Mouse (Mus musculus): Measurements from ENCODE around the gene Zzef1. TPM values are rescaled to one million over a fixed set of nuclear protein-coding genes. Genes with fewer than 3 reads are reported as not detected.

Gene Zzef1
- polyA plus RNA-seq, 1 experiment: 25.8 TPM

GRCm38 (mm10) chr11:72960723-72961071, 164.7 kb downstream of the Zzef1 start:
- Histone ChIP-seq H3K27ac (ENCODE audit: insufficient read depth, low read depth, low read length) (no peak overlapping the region), H3K4me3 (ENCODE audit: insufficient read depth, low read length) (peak overlapping the region; percentile 64), H3K4me1 (ENCODE audit: control insufficient read depth, insufficient read depth, low read length) (peaks cover 20% of the 10 kb centered on the region)
- TF ChIP-seq CTCF (IDR thresholded peaks at IDR 0.05; ENCODE audit: low read depth, low read length) (no peak), POLR2A (IDR thresholded peaks at IDR 0.05; ENCODE audit: borderline replicate concordance, low read depth, low read length) (no peak)

- peak within 1 kb of the TSS; percentile 64 for H3K4me3 ChIP-seq (ENCODE audit: insufficient read depth, low read length)
- H3K4me1 ChIP-seq (ENCODE audit: control insufficient read depth, insufficient read depth, low read length): peaks cover 20% of the 10 kb centered on the region
- TF ChIP-seq POLR2A (IDR thresholded peaks at IDR 0.05; ENCODE audit: borderline replicate concordance, low read depth, low read length) (0 out of 2 replicates have a peak, but pooled peaks have one; percentile 2), CTCF (IDR thresholded peaks at IDR 0.05; ENCODE audit: low read depth, low read length) (no peak)
- no peak within 1 kb of the TSS for H3K27ac ChIP-seq (ENCODE audit: insufficient read depth, low read depth, low read length)
Observed at GRCm38 (mm10) chr11:72961072-72961980, 165.3 kb downstream of the Zzef1 start, which contains the start of gene Atp2a3. Atp2a3 (plus strand) TSS chr11:72961169.

- peaks cover 16% of the 10 kb centered on the region for H3K4me1 ChIP-seq (ENCODE audit: control insufficient read depth, insufficient read depth, low read length)
- no peak overlapping the region for H3K4me3 ChIP-seq (ENCODE audit: insufficient read depth, low read length)
- no peak overlapping the region for H3K27ac ChIP-seq (ENCODE audit: insufficient read depth, low read depth, low read length)
- TF ChIP-seq POLR2A (IDR thresholded peaks at IDR 0.05; ENCODE audit: borderline replicate concordance, low read depth, low read length) (no peak), CTCF (IDR thresholded peaks at IDR 0.05; ENCODE audit: low read depth, low read length) (no peak)
Observed at GRCm38 (mm10) chr11:72962378-72962777, 166.4 kb downstream of the Zzef1 start.

- no peak overlapping the region for H3K27ac ChIP-seq (ENCODE audit: insufficient read depth, low read depth, low read length)
- no peak overlapping the region for H3K4me3 ChIP-seq (ENCODE audit: insufficient read depth, low read length)
- peaks cover 10% of the 10 kb centered on the region for H3K4me1 ChIP-seq (ENCODE audit: control insufficient read depth, insufficient read depth, low read length)
- no peak for TF ChIP-seq CTCF (IDR thresholded peaks at IDR 0.05; ENCODE audit: low read depth, low read length)
- no peak for TF ChIP-seq POLR2A (IDR thresholded peaks at IDR 0.05; ENCODE audit: borderline replicate concordance, low read depth, low read length)
Observed at GRCm38 (mm10) chr11:72963058-72963788, 167.2 kb downstream of the Zzef1 start.

- Histone ChIP-seq H3K27ac (ENCODE audit: insufficient read depth, low read depth, low read length) (no peak overlapping the region), H3K4me1 (ENCODE audit: control insufficient read depth, insufficient read depth, low read length) (peaks cover 10% of the 10 kb centered on the region), H3K4me3 (ENCODE audit: insufficient read depth, low read length) (no peak overlapping the region)
- TF ChIP-seq POLR2A (IDR thresholded peaks at IDR 0.05; ENCODE audit: borderline replicate concordance, low read depth, low read length): no peak
- no peak for TF ChIP-seq CTCF (IDR thresholded peaks at IDR 0.05; ENCODE audit: low read depth, low read length)
Observed at GRCm38 (mm10) chr11:72963789-72964294, 167.8 kb downstream of the Zzef1 start.

- Histone ChIP-seq H3K4me3 (ENCODE audit: insufficient read depth, low read length) (no peak overlapping the region), H3K4me1 (ENCODE audit: control insufficient read depth, insufficient read depth, low read length) (no peaks in the 10 kb centered on the region), H3K27ac (ENCODE audit: insufficient read depth, low read depth, low read length) (no peak overlapping the region)
- no peak for TF ChIP-seq POLR2A (IDR thresholded peaks at IDR 0.05; ENCODE audit: borderline replicate concordance, low read depth, low read length)
- no peak for TF ChIP-seq CTCF (IDR thresholded peaks at IDR 0.05; ENCODE audit: low read depth, low read length)
Observed at GRCm38 (mm10) chr11:72974995-72975503, 179.0 kb downstream of the Zzef1 start.

Other genes with a start within 250 kb of the Zzef1 start
- 0.40 and 0.68 TPM in 2 replicates for gene Spns3, start 245.7 kb upstream of the Zzef1 start, polyA plus RNA-seq (2012; ENCODE audit: insufficient read depth, insufficient read length, missing spikeins)
- 20.2 and 24.1 TPM in 2 replicates for gene Ube2g1, start 188.9 kb upstream of the Zzef1 start, polyA plus RNA-seq (2012; ENCODE audit: insufficient read depth, insufficient read length, missing spikeins)
- 71.9 and 78.6 TPM in 2 replicates for gene Ankfy1, start 106.2 kb upstream of the Zzef1 start, polyA plus RNA-seq (2012; ENCODE audit: insufficient read depth, insufficient read length, missing spikeins)
- 10.7 and 11.2 TPM in 2 replicates for gene Cyb5d2, start 84 bp upstream of the Zzef1 start, polyA plus RNA-seq (2012; ENCODE audit: insufficient read depth, insufficient read length, missing spikeins)
- gene Atp2a3, start 164.9 kb downstream of the Zzef1 start, polyA plus RNA-seq (2012; ENCODE audit: insufficient read depth, insufficient read length, missing spikeins): 6.7 TPM in 2 replicates
- 0.39 TPM in 1 of 2 replicates, not detected in the other for gene P2rx1, start 202.9 kb downstream of the Zzef1 start, polyA plus RNA-seq (2012; ENCODE audit: insufficient read depth, insufficient read length, missing spikeins)
- gene Camkk1, start 222.8 kb downstream of the Zzef1 start, polyA plus RNA-seq (2012; ENCODE audit: insufficient read depth, insufficient read length, missing spikeins): not detected in 2 replicates